Comparison of ENCODE assay signal across 19 mouse cellular contexts in the genomic region with DNA sequence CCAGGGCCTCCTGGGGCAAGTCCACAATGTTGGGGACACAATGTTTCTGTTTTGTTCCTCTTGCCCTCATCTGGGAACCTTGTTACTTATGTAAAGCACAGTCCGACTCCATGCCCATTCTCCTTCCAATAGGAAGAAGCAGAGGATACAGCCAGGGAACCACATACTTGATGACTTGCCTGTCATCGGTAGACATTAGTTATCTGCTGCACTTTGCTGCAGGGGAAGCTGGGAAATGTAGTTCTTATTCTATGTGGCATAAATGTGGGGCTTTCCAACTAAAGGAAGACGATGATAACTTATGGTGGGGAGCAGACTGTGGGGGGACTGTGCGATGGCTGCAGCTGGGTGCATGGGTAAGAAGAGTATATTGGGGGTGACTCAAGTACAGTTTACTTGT.
"Had no signal": no experiment of that assay in that cellular context is flagged by ENCODE, and none has a peak within 500 bp of the region (broad histone marks: within the 10 kb centered on the region; RNA-seq: fewer than 3 reads in every experiment).

No protein-coding gene starts in this region.

- H3K4me3 ChIP-seq: liver, embryonic 13.5 days; liver, embryonic 15.5 days; lung, embryonic 15.5 days; megakaryocyte, embryonic 14.5 days; midbrain, embryonic 13.5 days; neural tube, embryonic 12.5 days; stomach, embryonic 15.5 days had no signal

- H3K4me2 ChIP-seq: liver, embryonic 13.5 days; liver, embryonic 15.5 days; lung, embryonic 15.5 days; midbrain, embryonic 13.5 days; neural tube, embryonic 12.5 days; stomach, embryonic 15.5 days had no signal

- H3K9ac ChIP-seq: liver, embryonic 13.5 days; liver, embryonic 15.5 days; liver, postnatal 0 days; lung, embryonic 15.5 days; midbrain, embryonic 13.5 days; neural tube, embryonic 12.5 days; stomach, embryonic 15.5 days had no signal

- H3K9me3 ChIP-seq: liver, embryonic 13.5 days; liver, embryonic 15.5 days; lung, embryonic 15.5 days; midbrain, embryonic 13.5 days; neural tube, embryonic 12.5 days; stomach, embryonic 15.5 days had no signal

- DNase-seq: liver, embryonic 13.5 days; liver, postnatal 0 days; lung, adult 2 months; lung, postnatal 14 days; lung, postnatal 36 days; right cerebral cortex, postnatal 14 days; thymus, adult 2 months; thymus, postnatal 25 days; thymus, postnatal 4 days had no signal

- H3K27me3 ChIP-seq: liver, embryonic 13.5 days; liver, embryonic 15.5 days; megakaryocyte, embryonic 14.5 days; midbrain, embryonic 13.5 days; neural tube, embryonic 12.5 days had no signal

- H3K36me3 ChIP-seq: liver, embryonic 13.5 days; liver, embryonic 15.5 days; lung, embryonic 15.5 days; midbrain, embryonic 13.5 days; neural tube, embryonic 12.5 days; stomach, embryonic 15.5 days had no signal

- ATAC-seq: liver, postnatal 0 days; lung, postnatal 0 days; midbrain, embryonic 13.5 days; midbrain, embryonic 16.5 days had no signal

- H3K27ac ChIP-seq: liver, embryonic 13.5 days; liver, embryonic 15.5 days; lung, embryonic 15.5 days; macrophage; midbrain, embryonic 13.5 days; neural tube, embryonic 12.5 days; stomach, embryonic 15.5 days; stomach, postnatal 0 days had no signal

- H3K4me1 ChIP-seq: liver, embryonic 13.5 days; liver, embryonic 15.5 days; lung, embryonic 15.5 days; megakaryocyte, embryonic 14.5 days; midbrain, embryonic 13.5 days; stomach, embryonic 15.5 days had no signal
